Comparison of ENCODE assay signal across 30 mouse cellular contexts in the genomic region with DNA sequence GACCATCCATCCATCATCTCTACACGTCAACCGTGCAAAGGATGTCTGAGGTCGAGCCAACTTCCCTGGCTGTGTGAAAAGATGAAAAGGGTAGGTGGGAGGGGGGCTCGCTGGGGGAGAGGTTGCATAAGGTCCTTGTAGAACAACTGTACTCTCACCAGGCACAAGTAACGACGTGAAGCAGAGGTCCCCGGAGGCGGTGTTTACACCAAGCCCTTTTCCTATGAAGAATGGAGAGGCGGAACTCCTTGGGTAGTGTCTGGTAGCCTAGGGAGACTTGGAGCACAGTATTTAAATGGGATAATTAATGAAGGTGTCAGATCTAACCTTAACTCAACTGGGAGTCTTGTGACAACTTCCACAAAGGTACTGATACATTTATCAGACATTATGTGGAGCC. TPM values are rescaled to one million over a fixed set of nuclear protein-coding genes. Genes with fewer than 3 reads are reported as not detected.
"Had no signal": no experiment of that assay in that cellular context is flagged by ENCODE, and none has a peak within 500 bp of the region (broad histone marks: within the 10 kb centered on the region; RNA-seq: fewer than 3 reads in every experiment).

No protein-coding gene starts in this region.

- H3K9me3 ChIP-seq: embryonic facial prominence, embryonic 12.5 days; embryonic facial prominence, embryonic 13.5 days; embryonic facial prominence, embryonic 15.5 days; forebrain, embryonic 10.5 days; forebrain, embryonic 12.5 days; forebrain, embryonic 13.5 days; forebrain, embryonic 15.5 days had no signal

- H3K36me3 ChIP-seq: embryonic facial prominence, embryonic 12.5 days; embryonic facial prominence, embryonic 13.5 days; embryonic facial prominence, embryonic 15.5 days; forebrain, embryonic 10.5 days; forebrain, embryonic 12.5 days; forebrain, embryonic 15.5 days had no signal

- H3K9ac ChIP-seq: embryonic facial prominence, embryonic 12.5 days; embryonic facial prominence, embryonic 13.5 days; embryonic facial prominence, embryonic 15.5 days; forebrain, embryonic 12.5 days; forebrain, embryonic 13.5 days; forebrain, embryonic 15.5 days; forebrain, postnatal 0 days had no signal

- H3K27ac ChIP-seq: embryonic facial prominence, embryonic 12.5 days; embryonic facial prominence, embryonic 13.5 days; embryonic facial prominence, embryonic 15.5 days; forebrain, embryonic 10.5 days; forebrain, embryonic 12.5 days; forebrain, embryonic 13.5 days; forebrain, embryonic 15.5 days; gastrocnemius, adult 2 months; heart, adult 2 months had no signal

- H3K4me1 ChIP-seq: embryonic facial prominence, embryonic 12.5 days; forebrain, embryonic 10.5 days; forebrain, embryonic 12.5 days; forebrain, embryonic 13.5 days; forebrain, embryonic 15.5 days had no signal

- H3K4me2 ChIP-seq: embryonic facial prominence, embryonic 12.5 days; embryonic facial prominence, embryonic 13.5 days; embryonic facial prominence, embryonic 15.5 days; forebrain, embryonic 12.5 days; forebrain, embryonic 13.5 days; forebrain, embryonic 15.5 days had no signal

- H3K4me3 ChIP-seq: embryonic facial prominence, embryonic 12.5 days; embryonic facial prominence, embryonic 13.5 days; embryonic facial prominence, embryonic 15.5 days; erythroblast, embryonic 14.5 days; forebrain, embryonic 10.5 days; forebrain, embryonic 12.5 days; forebrain, embryonic 13.5 days; forebrain, embryonic 15.5 days; gastrocnemius, adult 2 months; heart, adult 2 months had no signal

- H3K27me3 ChIP-seq: embryonic facial prominence, embryonic 12.5 days; embryonic facial prominence, embryonic 13.5 days; embryonic facial prominence, embryonic 15.5 days; forebrain, embryonic 13.5 days; forebrain, embryonic 15.5 days had no signal

- ATAC-seq: forebrain, embryonic 13.5 days; forebrain, embryonic 14.5 days; forebrain, embryonic 15.5 days; forebrain, embryonic 16.5 days; forebrain, postnatal 0 days had no signal

- DNase-seq: cerebellum, adult 2 months; cerebellum, adult 8-10 months; cerebellum, adult 9-10 months; cerebellum, adult 9-11 months; cerebellum, postnatal 10 days; cerebellum, postnatal 14 days; cerebellum, postnatal 25 days; cerebellum, postnatal 36 days; embryo, embryonic 11 days; forebrain, postnatal 0 days; gastrocnemius, adult 2 months; gastrocnemius, postnatal 10 days; gastrocnemius, postnatal 14 days; gastrocnemius, postnatal 25 days; gastrocnemius, postnatal 36 days; heart, adult 11 months; heart, adult 18-20 months; heart, adult 2 months had no signal

RNA-seq across cellular contexts. Expression of a gene that starts 28.2 kb away (rescaled TPM):
- polyA plus RNA-seq: embryonic facial prominence, embryonic 11.5 days; embryonic facial prominence, embryonic 13.5 days; embryonic facial prominence, embryonic 15.5 days; erythroblast, embryonic 14.5 days; forebrain, embryonic 10.5 days; forebrain, embryonic 11.5 days; forebrain, embryonic 12.5 days; forebrain, embryonic 13.5 days; forebrain, embryonic 14.5 days had no signal
